Mouse (Mus musculus): ENCODE measurements around the gene Tmem223. TPM values are rescaled to one million over a fixed set of nuclear protein-coding genes. Genes with fewer than 3 reads are reported as not detected.

Tmem223 gene
- polyA plus RNA-seq, 1 experiment from 2014 or later: 155 TPM

GRCm38 (mm10) chr19:8755652-8756051 is 15.1 kb upstream of the Tmem223 start:
- Histone ChIP-seq H3K4me3 (peak overlapping the region; percentile 93; the same call in 1 of the 2 replicates), H3K9me3 (no peaks in the 10 kb centered on the region), H3K9ac (no peak overlapping the region), H3K4me1 (peaks cover 19% of the 10 kb centered on the region), H3K27ac (peak overlapping the region; percentile 43; the same call in 1 of the 2 replicates), H3K27me3 (no peaks in the 10 kb centered on the region), H3K36me3 (peaks cover 45% of the 10 kb centered on the region), H3K4me2 (peak overlapping the region; percentile 54; the same call in 1 of the 2 replicates)
- ATAC-seq (ENCODE audit: insufficient number of reproducible peaks, low FRiP score, low TSS enrichment, low read depth): no peak
- 73% methylated on average over 3 of the region's 3 CpGs for WGBS

DNA sequence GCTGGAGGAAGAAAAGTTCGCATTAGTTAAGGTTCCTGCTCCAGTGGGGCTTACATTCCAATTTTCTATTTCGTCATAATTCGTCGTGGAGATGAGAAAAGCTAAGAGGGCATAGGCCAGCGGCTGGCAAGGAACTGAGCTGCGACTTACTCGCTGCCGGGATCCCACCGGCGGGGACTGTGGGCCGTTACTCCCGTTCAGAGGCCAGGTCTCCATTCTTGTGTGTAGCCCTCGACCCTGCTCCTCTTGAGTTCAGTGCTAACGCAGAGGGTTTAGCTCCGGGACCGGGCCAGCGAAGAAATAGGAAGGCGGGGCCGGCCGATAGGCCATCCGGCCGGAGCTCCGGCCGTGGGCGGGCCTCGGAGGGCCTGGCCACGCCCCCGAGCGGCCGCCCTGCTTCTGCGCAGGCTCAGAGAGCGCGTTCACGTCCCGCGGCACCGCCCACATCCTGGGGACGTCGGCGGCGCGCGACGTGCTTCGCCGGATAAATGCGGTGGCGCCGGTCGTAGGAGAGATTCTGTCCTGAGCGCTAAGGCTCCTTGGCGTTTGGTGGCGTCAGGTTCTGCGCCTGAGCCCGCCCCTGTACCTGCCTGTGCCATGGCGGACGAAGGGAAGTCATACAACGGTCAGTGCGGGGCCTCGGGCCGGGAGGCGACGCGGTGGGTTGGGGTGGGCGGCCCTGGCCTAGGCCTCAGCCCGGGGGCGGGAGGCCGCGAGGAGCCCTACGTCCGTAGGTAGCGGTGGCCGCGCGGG is 14.0 kb upstream of the Tmem223 start, which contains the start of gene Nxf1:
Gene Nxf1, plus strand, starts transcription at position 439 of the 753 bp plus-strand sequence.
- no peaks in the 10 kb centered on the region for H3K9me3 ChIP-seq
- H3K4me2 ChIP-seq: peak within 1 kb of the TSS; percentile 54
- peak within 1 kb of the TSS; percentile 88 for H3K9ac ChIP-seq
- H3K4me1 ChIP-seq: peaks cover 19% of the 10 kb centered on the region
- peak within 1 kb of the TSS; percentile 93 for H3K4me3 ChIP-seq
- peak; percentile 91 for ATAC-seq (ENCODE audit: insufficient number of reproducible peaks, low FRiP score, low TSS enrichment, low read depth)
- H3K36me3 ChIP-seq: peaks cover 34% of the 10 kb centered on the region
- under 1% methylated on average over 75 of the region's 75 CpGs for WGBS
- no peaks in the 10 kb centered on the region for H3K27me3 ChIP-seq
- H3K27ac ChIP-seq: peak within 1 kb of the TSS; percentile 90

DNA sequence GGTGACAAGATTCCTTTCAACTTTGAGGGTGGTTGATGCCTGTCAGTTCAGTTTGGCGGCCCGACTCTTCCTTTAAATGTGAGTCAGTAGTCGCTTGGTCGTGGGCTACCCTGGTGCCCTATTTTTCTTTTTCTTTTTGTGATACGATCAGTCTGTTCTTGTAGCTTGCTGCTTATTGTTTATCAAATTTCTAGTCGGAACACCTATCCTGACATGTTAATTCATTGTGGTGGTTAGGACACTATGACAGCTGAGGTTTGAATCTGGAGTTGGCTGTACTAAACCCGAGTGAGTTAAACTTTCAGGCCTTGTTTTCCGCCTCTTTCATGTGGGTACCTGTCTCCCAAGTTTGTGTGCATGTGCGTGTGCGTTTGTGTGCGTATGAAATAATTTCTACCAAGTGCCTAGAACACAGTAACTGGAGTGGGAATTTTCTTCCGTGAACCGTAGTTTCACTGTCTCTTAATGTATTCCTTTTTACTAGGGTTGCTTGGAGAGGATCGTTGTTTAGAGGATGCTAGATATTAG is 13.3 kb upstream of the Tmem223 start:
- Histone ChIP-seq H3K4me1 (peaks cover 19% of the 10 kb centered on the region), H3K27ac (peak overlapping the region; percentile 90), H3K4me2 (peak overlapping the region; percentile 54), H3K36me3 (peaks cover 32% of the 10 kb centered on the region), H3K9me3 (no peaks in the 10 kb centered on the region), H3K27me3 (no peaks in the 10 kb centered on the region), H3K9ac (peak overlapping the region; percentile 88), H3K4me3 (peak overlapping the region; percentile 93)
- 3% methylated on average over 14 of the region's 14 CpGs for WGBS
- no peak for ATAC-seq (ENCODE audit: insufficient number of reproducible peaks, low FRiP score, low TSS enrichment, low read depth)

DNA sequence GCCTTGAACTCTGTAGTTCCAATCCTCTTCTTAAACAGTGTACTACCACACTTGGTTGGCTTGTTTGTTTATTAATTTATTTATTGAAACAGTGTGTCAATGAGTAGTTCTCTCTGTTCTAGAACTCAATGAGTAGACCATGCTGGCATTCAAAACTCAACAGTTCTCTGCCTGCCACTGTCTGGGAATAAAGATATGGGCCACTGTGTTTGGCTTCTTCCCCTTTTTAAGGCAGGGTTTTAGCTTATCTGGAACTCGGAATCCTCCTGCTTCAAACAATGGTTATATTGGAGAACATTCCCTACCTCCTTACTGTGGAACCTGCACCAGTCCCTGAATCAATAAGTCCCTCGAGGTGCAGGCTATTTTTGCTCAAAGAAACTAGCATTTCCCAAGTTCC is 11.9 kb upstream of the Tmem223 start:
- Histone ChIP-seq H3K9ac (no peak overlapping the region), H3K9me3 (no peaks in the 10 kb centered on the region), H3K27ac (no peak overlapping the region), H3K4me2 (no peak overlapping the region), H3K4me1 (peaks cover 19% of the 10 kb centered on the region), H3K36me3 (peaks cover 35% of the 10 kb centered on the region), H3K4me3 (no peak overlapping the region), H3K27me3 (no peaks in the 10 kb centered on the region)
- no peak for ATAC-seq (ENCODE audit: insufficient number of reproducible peaks, low FRiP score, low TSS enrichment, low read depth)
- WGBS: 93% methylated on average over 2 of the region's 2 CpGs

- Histone ChIP-seq H3K36me3 (peaks cover 37% of the 10 kb centered on the region), H3K4me2 (no peak overlapping the region), H3K9ac (no peak overlapping the region), H3K4me3 (no peak overlapping the region), H3K27me3 (no peaks in the 10 kb centered on the region), H3K9me3 (no peaks in the 10 kb centered on the region), H3K27ac (no peak overlapping the region), H3K4me1 (peaks cover 8% of the 10 kb centered on the region)
- WGBS: 87% methylated on average over 2 of the region's 2 CpGs
- ATAC-seq (ENCODE audit: insufficient number of reproducible peaks, low FRiP score, low TSS enrichment, low read depth): no peak
Measured at GRCm38 (mm10) chr19:8760757-8761156, 10.0 kb upstream of the Tmem223 start.

- 91% methylated on average over 4 of the region's 4 CpGs for WGBS
- no peak overlapping the region for H3K27ac ChIP-seq
Measured at GRCm38 (mm10) chr19:8763276-8763675, 7.5 kb upstream of the Tmem223 start.

GRCm38 (mm10) chr19:8765562-8765961 is 5.2 kb upstream of the Tmem223 start:
- ATAC-seq (ENCODE audit: insufficient number of reproducible peaks, low FRiP score, low TSS enrichment, low read depth): no peak
- Histone ChIP-seq H3K27me3 (no peaks in the 10 kb centered on the region), H3K4me1 (peaks cover 4% of the 10 kb centered on the region; the same call in 1 of the 2 replicates), H3K27ac (no peak overlapping the region), H3K9me3 (no peaks in the 10 kb centered on the region), H3K9ac (no peak overlapping the region), H3K4me3 (no peak overlapping the region), H3K4me2 (no peak overlapping the region), H3K36me3 (peaks cover 85% of the 10 kb centered on the region)
- 96% methylated on average over 9 of the region's 9 CpGs for WGBS

More at GRCm38 (mm10) chr19:8763276-8763675, 7.5 kb upstream of the Tmem223 start:
- H3K4me3 ChIP-seq: no peak overlapping the region
- H3K27me3 ChIP-seq: no peaks in the 10 kb centered on the region
- ATAC-seq (ENCODE audit: insufficient number of reproducible peaks, low FRiP score, low TSS enrichment, low read depth): no peak
- peaks cover 62% of the 10 kb centered on the region for H3K36me3 ChIP-seq
- H3K9me3 ChIP-seq: no peaks in the 10 kb centered on the region
- H3K9ac ChIP-seq: no peak overlapping the region
- no peak overlapping the region for H3K4me2 ChIP-seq
- H3K4me1 ChIP-seq: peaks cover 1% of the 10 kb centered on the region; the same call in 1 of the 2 replicates

DNA sequence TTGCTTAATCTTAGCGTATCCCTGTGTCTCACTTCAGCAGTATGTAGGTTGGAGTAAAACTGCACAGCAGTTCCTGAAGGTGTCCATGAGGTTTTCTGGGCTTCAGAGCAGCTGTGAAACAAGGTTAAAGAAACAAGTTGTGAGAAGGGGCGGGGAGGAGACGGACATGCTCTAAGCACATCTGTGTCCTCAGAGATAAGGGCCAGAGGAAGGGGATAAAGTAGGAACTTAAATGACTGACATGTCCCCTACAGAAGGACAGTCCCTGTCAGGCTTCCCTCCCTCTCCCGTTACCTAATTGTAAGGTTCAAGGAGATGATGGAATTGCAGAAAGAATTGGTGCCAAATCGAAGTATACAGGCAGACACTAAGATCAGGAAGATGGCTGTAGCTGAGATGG is 2.2 kb downstream of the Tmem223 start:
- Histone ChIP-seq H3K4me3 (peak overlapping the region; percentile 75), H3K27ac (peak overlapping the region; percentile 33), H3K27me3 (no peaks in the 10 kb centered on the region), H3K36me3 (peaks cover 49% of the 10 kb centered on the region), H3K9me3 (no peaks in the 10 kb centered on the region), H3K4me2 (peak overlapping the region; percentile 88), H3K9ac (no peak overlapping the region), H3K4me1 (peaks cover 28% of the 10 kb centered on the region)
- 82% methylated on average over 5 of the region's 5 CpGs for WGBS
- no peak for ATAC-seq (ENCODE audit: insufficient number of reproducible peaks, low FRiP score, low TSS enrichment, low read depth)

GRCm38 (mm10) chr19:8773409-8773808 is 2.6 kb downstream of the Tmem223 start:
- Histone ChIP-seq H3K4me1 (peaks cover 28% of the 10 kb centered on the region), H3K4me2 (peak overlapping the region; percentile 88), H3K4me3 (peak overlapping the region; percentile 75), H3K36me3 (peaks cover 47% of the 10 kb centered on the region), H3K27me3 (no peaks in the 10 kb centered on the region), H3K9me3 (no peaks in the 10 kb centered on the region), H3K9ac (peak overlapping the region; percentile 91), H3K27ac (peak overlapping the region; percentile 99)
- ATAC-seq (ENCODE audit: insufficient number of reproducible peaks, low FRiP score, low TSS enrichment, low read depth): no peak
- 51% methylated on average over 6 of the region's 6 CpGs for WGBS

GRCm38 (mm10) chr19:8774086-8774835 is 3.5 kb downstream of the Tmem223 start, which contains the start of gene Tmem179b:
Gene Tmem179b (minus strand): TSS chr19:8774467.
- Histone ChIP-seq H3K9me3 (no peaks in the 10 kb centered on the region), H3K36me3 (peaks cover 42% of the 10 kb centered on the region)

DNA sequence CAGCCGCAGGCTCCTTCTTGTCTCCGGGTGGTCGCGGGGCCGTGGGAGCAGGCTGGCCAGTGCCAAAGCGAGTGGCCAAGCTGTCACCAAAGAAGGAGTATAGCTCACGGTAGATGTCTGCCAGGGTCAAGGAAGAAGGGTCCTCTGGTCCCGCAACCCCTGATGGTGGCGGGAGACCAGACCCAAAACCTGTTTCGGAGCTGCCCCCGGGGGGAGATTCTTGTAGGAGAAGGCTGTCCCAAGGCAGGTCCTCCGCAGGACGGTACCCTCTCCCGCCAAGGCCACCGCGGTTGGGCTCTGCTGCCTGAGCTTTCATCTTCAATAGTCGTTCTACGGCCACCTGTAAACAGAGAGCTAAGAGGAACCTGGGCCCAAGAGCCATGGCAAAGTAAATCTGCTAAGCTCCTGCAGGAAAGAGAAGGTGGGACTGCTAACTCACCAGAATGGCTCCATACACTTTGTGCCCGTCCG is 4.2 kb downstream of the Tmem223 start:
- peak overlapping the region; percentile 75 for H3K4me3 ChIP-seq
- H3K27me3 ChIP-seq: no peaks in the 10 kb centered on the region
- H3K4me1 ChIP-seq: peaks cover 28% of the 10 kb centered on the region
- H3K36me3 ChIP-seq: peaks cover 36% of the 10 kb centered on the region
- ATAC-seq (ENCODE audit: insufficient number of reproducible peaks, low FRiP score, low TSS enrichment, low read depth): no peak; the same call in 1 of the 2 replicates
- H3K9me3 ChIP-seq: no peaks in the 10 kb centered on the region
- H3K27ac ChIP-seq: peak overlapping the region; percentile 99
- 3% methylated on average over 20 of the region's 20 CpGs for WGBS
- H3K4me2 ChIP-seq: peak overlapping the region; percentile 88
- peak overlapping the region; percentile 91 for H3K9ac ChIP-seq

More at GRCm38 (mm10) chr19:8774086-8774835, 3.5 kb downstream of the Tmem223 start, which contains the start of gene Tmem179b:
- Histone ChIP-seq H3K27ac (peak within 1 kb of the TSS; percentile 99), H3K27me3 (no peaks in the 10 kb centered on the region), H3K9ac (peak within 1 kb of the TSS; percentile 91), H3K4me3 (peak within 1 kb of the TSS; percentile 75), H3K4me2 (peak within 1 kb of the TSS; percentile 88), H3K4me1 (peaks cover 28% of the 10 kb centered on the region)
- peak; percentile 91 for ATAC-seq (ENCODE audit: insufficient number of reproducible peaks, low FRiP score, low TSS enrichment, low read depth)
- under 1% methylated on average over 67 of the region's 68 CpGs for WGBS
